ENCODE assay signal across 33 mouse cellular contexts in the genomic region with DNA sequence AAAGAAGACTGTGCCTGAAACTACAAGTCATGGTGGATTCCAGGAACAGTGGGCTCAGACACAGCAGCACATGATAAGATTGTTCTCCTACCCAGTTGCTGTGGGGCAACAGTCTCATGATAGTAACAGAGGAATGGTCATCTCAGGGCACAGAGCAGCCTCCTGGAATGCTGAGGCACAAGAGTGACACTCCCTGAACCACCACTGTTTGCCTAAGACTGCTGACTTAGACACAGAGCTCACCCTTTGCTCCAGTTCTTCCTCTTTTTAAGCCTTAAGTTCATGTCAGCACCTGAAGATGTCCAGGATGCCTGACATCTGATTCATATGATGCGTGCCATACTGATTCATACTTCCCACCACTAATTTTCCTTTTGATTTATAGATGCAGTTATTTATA. TPM values are rescaled to one million over a fixed set of nuclear protein-coding genes. Genes with fewer than 3 reads are reported as not detected.
DNase-seq lines count a peak whose midpoint lies in the region; ATAC-seq and TF ChIP-seq lines count a peak whose summit lies in the region.
"Had no signal": no experiment of that assay in that cellular context is flagged by ENCODE, and none has a peak within 500 bp of the region (broad histone marks: within the 10 kb centered on the region; RNA-seq: fewer than 3 reads in every experiment).

No protein-coding gene starts in this region.

- peaks cover 2% of the 10 kb centered on the region for H3K4me1 ChIP-seq in bone marrow, adult 2 months (ENCODE audit: control insufficient read depth, insufficient read depth, low read length)
- H3K4me1 ChIP-seq: forebrain, embryonic 10.5 days; hindbrain, embryonic 12.5 days; limb, embryonic 12.5 days; liver, embryonic 12.5 days; midbrain, embryonic 15.5 days; stomach, embryonic 15.5 days had no signal

- TF ChIP-seq CTCF in bone marrow, adult 2 months (IDR thresholded peaks at IDR 0.05; ENCODE audit: control insufficient read depth, insufficient read depth, low read length): no peak

- peak; percentile 77 for ATAC-seq in megakaryocyte, adult 5-6 weeks (ENCODE audit: poor library complexity, severe bottlenecking)
- ATAC-seq: CD4-positive, CD25-positive, alpha-beta regulatory T cell, adult 4 months; forebrain, embryonic 16.5 days; liver, embryonic 12.5 days; midbrain, embryonic 15.5 days; Patski had no signal

- TF ChIP-seq POLR2A in bone marrow, adult 2 months (IDR thresholded peaks at IDR 0.05; ENCODE audit: borderline replicate concordance, control insufficient read depth, low read depth, low read length): no peak

- 43% methylated on average over 1 of the region's 1 CpGs for WGBS in bone marrow, adult 2 months

- H3K27ac ChIP-seq in bone marrow, adult 2 months (ENCODE audit: control insufficient read depth, insufficient read depth, low read depth, low read length, poor library complexity): peak overlapping the region; percentile 69; the same call in 1 of the 2 replicates
- H3K27ac ChIP-seq: forebrain, embryonic 10.5 days; heart, adult 2 months; hindbrain, embryonic 12.5 days; limb, embryonic 12.5 days; liver, embryonic 12.5 days; midbrain, embryonic 15.5 days; stomach, embryonic 15.5 days had no signal

- DNase-seq in lung, postnatal 36 days: peak; percentile 56
- DNase-seq in lung, adult 18-20 months: no peak
- DNase-seq in thymus, postnatal 14 days: no peak
- DNase-seq in gastrocnemius, adult 8-10 months (ENCODE audit: low spot score in 2 of 2): no peak
- no peak for DNase-seq in spleen, postnatal 4 days (ENCODE audit: low spot score in 2 of 2)
- DNase-seq: adrenal gland, adult 2 months; cerebellum, adult 8-10 months; cerebellum, postnatal 36 days; gastrocnemius, postnatal 14 days; heart, adult 2 months; kidney, adult 8-10 months; kidney, postnatal 10 days; lung, embryonic 14.5 days; right cerebral cortex, adult 18-20 months; right cerebral cortex, postnatal 4 days; thymus, postnatal 4 days had no signal

- no peak overlapping the region for H3K4me3 ChIP-seq in bone marrow, adult 2 months (replicated peaks; ENCODE audit: control insufficient read depth, low read depth, low read length)
- H3K4me3 ChIP-seq: forebrain, embryonic 10.5 days; heart, adult 2 months; hindbrain, embryonic 12.5 days; limb, embryonic 12.5 days; liver, embryonic 12.5 days; midbrain, embryonic 15.5 days; stomach, embryonic 15.5 days had no signal

RNA-seq across cellular contexts. Expression of a gene that starts 23.7 kb away (rescaled TPM):
- polyA plus RNA-seq in bone marrow, adult 2 months (2011; ENCODE audit: insufficient read depth, insufficient read length, low replicate concordance, missing spikeins): 88.2 and 218 TPM in 2 replicates
- total RNA-seq in megakaryocyte, adult 5-6 weeks (2015): 916 and 950 TPM in 2 replicates
- total RNA-seq in megakaryocyte, adult 5-6 weeks (2017): 592 and 639 TPM in 2 replicates
- total RNA-seq in gastrocnemius, adult 8-10 months (2022): 1 to 10 TPM in 3 of 4 experiments, under 1 TPM in 1; 0.73 to 4.7 (median 2.2) TPM
- polyA plus RNA-seq: CD4-positive, CD25-positive, alpha-beta regulatory T cell, adult 4 months; Patski had no signal

RNA-seq across cellular contexts. Expression of a gene that starts 28.8 kb away (rescaled TPM):
- not detected in 2 replicates for polyA plus RNA-seq in bone marrow, adult 2 months (2011; ENCODE audit: insufficient read depth, insufficient read length, low replicate concordance, missing spikeins)
- total RNA-seq in megakaryocyte, adult 5-6 weeks (2015): 1.0 TPM in 1 of 2 replicates, not detected in the other
- total RNA-seq in megakaryocyte, adult 5-6 weeks (2017): not detected in 2 replicates
- not detected for total RNA-seq in gastrocnemius, adult 8-10 months (2022)
- total RNA-seq: adrenal gland, adult 2 months; gastrocnemius, postnatal 14 days; heart, adult 2 months; heart, postnatal 25 days; layer of hippocampus, postnatal 25 days; left cerebral cortex, postnatal 14 days had no signal
- polyA plus RNA-seq: adrenal gland, adult 2 months; CD4-positive, CD25-positive, alpha-beta regulatory T cell, adult 4 months; embryonic facial prominence, embryonic 11.5 days; forebrain, embryonic 10.5 days; forebrain, embryonic 16.5 days; heart, adult 2 months; heart, embryonic 14.5 days; hindbrain, embryonic 12.5 days; limb, embryonic 12.5 days; liver, embryonic 12.5 days; lung, embryonic 14.5 days; midbrain, embryonic 15.5 days; neural tube, embryonic 14.5 days; Patski; stomach, embryonic 15.5 days had no signal

RNA-seq across cellular contexts. Expression of a gene that starts 32.6 kb away (rescaled TPM):
- 1.3 and 2.0 TPM in 2 replicates for polyA plus RNA-seq in bone marrow, adult 2 months (2011; ENCODE audit: insufficient read depth, insufficient read length, low replicate concordance, missing spikeins)
- 299 and 403 TPM in 2 replicates for total RNA-seq in megakaryocyte, adult 5-6 weeks (2015)
- total RNA-seq in megakaryocyte, adult 5-6 weeks (2017): 184 and 222 TPM in 2 replicates
- total RNA-seq in gastrocnemius, adult 8-10 months (2022): not detected
- total RNA-seq: gastrocnemius, postnatal 14 days; heart, adult 2 months; layer of hippocampus, postnatal 25 days; left cerebral cortex, postnatal 14 days had no signal
- polyA plus RNA-seq: CD4-positive, CD25-positive, alpha-beta regulatory T cell, adult 4 months; limb, embryonic 12.5 days; Patski had no signal

RNA-seq across cellular contexts. Expression of a gene that starts 38.1 kb away (rescaled TPM):
- 8.0 and 17.0 TPM in 2 replicates for polyA plus RNA-seq in bone marrow, adult 2 months (2011; ENCODE audit: insufficient read depth, insufficient read length, low replicate concordance, missing spikeins)
- 447 and 459 TPM in 2 replicates for total RNA-seq in megakaryocyte, adult 5-6 weeks (2015)
- 282 and 303 TPM in 2 replicates for total RNA-seq in megakaryocyte, adult 5-6 weeks (2017)
- 1 to 10 TPM in 3 of 4 experiments, under 1 TPM in 1; 0.07 to 2.7 (median 1.4) TPM for total RNA-seq in gastrocnemius, adult 8-10 months (2022)
- polyA plus RNA-seq: CD4-positive, CD25-positive, alpha-beta regulatory T cell, adult 4 months had no signal

RNA-seq across cellular contexts. Expression of a gene that starts 45.8 kb away (rescaled TPM):
- 1.5 and 2.3 TPM in 2 replicates for polyA plus RNA-seq in bone marrow, adult 2 months (2011; ENCODE audit: insufficient read depth, insufficient read length, low replicate concordance, missing spikeins)
- total RNA-seq in megakaryocyte, adult 5-6 weeks (2015): 36.0 and 59.5 TPM in 2 replicates
- total RNA-seq in megakaryocyte, adult 5-6 weeks (2017): 36.2 and 51.5 TPM in 2 replicates
- not detected for total RNA-seq in gastrocnemius, adult 8-10 months (2022)
- total RNA-seq: gastrocnemius, postnatal 14 days; heart, adult 2 months; heart, postnatal 25 days; layer of hippocampus, postnatal 25 days; left cerebral cortex, postnatal 14 days had no signal
- polyA plus RNA-seq: embryonic facial prominence, embryonic 11.5 days; forebrain, embryonic 16.5 days; midbrain, embryonic 15.5 days; Patski had no signal

Comparison
In these comparisons a context has a peak if more than half of its experiments do, and no peak if none do; other contexts are left out.
1. RNA of a gene that starts 23.7 kb away (total RNA-seq): 592 to 950 TPM in megakaryocyte, adult 5-6 weeks; 0.73 to 4.7 TPM in gastrocnemius, adult 8-10 months; every median in the first group is over 100 times any median in the second.
2. RNA of a gene that starts 32.6 kb away (total RNA-seq): 184 to 403 TPM in megakaryocyte, adult 5-6 weeks; not detected in gastrocnemius, adult 8-10 months; every median in the first group is over 100 times any median in the second.